Mouse (Mus musculus): ENCODE measurements around the gene Tldc2. TPM values are rescaled to one million over a fixed set of nuclear protein-coding genes. Genes with fewer than 3 reads are reported as not detected.

Gene Tldc2
- polyA plus RNA-seq, 1 experiment from 2014 or later: not detected

Other genes starting within 250 kb of the Tldc2 start
- 0.11 to 0.33 TPM in 2 of 3 replicates, not detected in the other for gene Tgif2, start 247.0 kb upstream of the Tldc2 start, polyA plus RNA-seq (2018)
- gene 4930518I15Rik, start 229.1 kb upstream of the Tldc2 start, polyA plus RNA-seq (2018): 0.72 to 2.6 TPM (median 0.75 TPM) in 3 replicates
- gene Rab5if, start 223.9 kb upstream of the Tldc2 start, polyA plus RNA-seq (2018): 108 to 213 TPM (median 184 TPM) in 3 replicates
- 0.12 to 0.23 TPM in 2 of 3 replicates, not detected in the other for gene Sla2, start 199.9 kb upstream of the Tldc2 start, polyA plus RNA-seq (2018)
- gene Ndrg3, start 95.0 kb upstream of the Tldc2 start, polyA plus RNA-seq (2018): 24.2 to 37.2 TPM (median 32.1 TPM) in 3 replicates
- gene Dsn1, start 79.9 kb upstream of the Tldc2 start, polyA plus RNA-seq (2018): 3.3 to 6.5 TPM (median 3.4 TPM) in 3 replicates
- 8.1 to 15.4 TPM (median 10.2 TPM) in 3 replicates for gene Soga1, start 7.8 kb upstream of the Tldc2 start, polyA plus RNA-seq (2018)
- gene Samhd1, start 48.2 kb downstream of the Tldc2 start, polyA plus RNA-seq (2018): 206 to 608 TPM (median 460 TPM) in 3 replicates
- gene Rbl1, start 117.5 kb downstream of the Tldc2 start, polyA plus RNA-seq (2018): 10.6 to 26.0 TPM (median 16.2 TPM) in 3 replicates
- gene Rpn2, start 192.0 kb downstream of the Tldc2 start, polyA plus RNA-seq (2018): 178 to 217 TPM (median 184 TPM) in 3 replicates
- gene Mroh8, start 192.5 kb downstream of the Tldc2 start, polyA plus RNA-seq (2018): 0.15 to 0.18 TPM in 2 of 3 replicates, not detected in the other

Measured in macrophage (primary cell).